Mouse (Mus musculus) bone marrow, adult 2 months (tissue): Measurements from ENCODE around the gene Fchsd2. TPM values are rescaled to one million over a fixed set of nuclear protein-coding genes. Genes with fewer than 3 reads are reported as not detected.

Source experiments
- H3K27ac ChIP-seq: fragments of 200-500 bp; 2 replicates; pipeline ENCODE4 v1.5.1; 2012; ENCODE audit warnings: low read depth, mild to moderate bottlenecking, control low read depth, inconsistent platforms, low read length; ENCODE audit not compliant: control insufficient read depth, poor library complexity, insufficient read depth
- H3K4me1 ChIP-seq: fragments of 200-500 bp; 2 replicates; pipeline ENCODE4 v1.6.1; 2011; ENCODE audit warnings: low read length; ENCODE audit not compliant: control insufficient read depth, insufficient read depth
- H3K4me3 ChIP-seq: fragments of 200-500 bp; replicated peaks from 2 replicates; pipeline ENCODE3; 2011; ENCODE audit warnings: mild to moderate bottlenecking, low read depth, low read length, control low read depth; ENCODE audit not compliant: control insufficient read depth
- CTCF ChIP-seq: fragments of 200-500 bp; IDR thresholded peaks from 2 replicates; pipeline ENCODE4 v1.5.1; 2011; ENCODE audit warnings: low read length, control low read depth; ENCODE audit not compliant: control insufficient read depth, insufficient read depth
- POLR2A ChIP-seq: fragments of 200-500 bp; IDR thresholded peaks from 2 replicates; pipeline ENCODE4 v1.6.1; 2011; ENCODE audit warnings: low read depth, mild to moderate bottlenecking, control low read depth, low read length, borderline replicate concordance; ENCODE audit not compliant: control insufficient read depth
- WGBS: fragments of 180-500 bp; shearing (Covaris S2); methylation state at CpG from one replicate; pipeline ENCODE4 v1.1.7; 2018; 5-methylcytosine and 5-hydroxymethylcytosine counted together
- polyA plus RNA-seq: library from polyadenylated mRNA; stranded (reverse); fragments of >200 nt; gene quantifications from 2 replicates; pipeline ENCODE4 v1.2.4, GENCODE M21; 2011; ENCODE audit warnings: low replicate concordance; ENCODE audit not compliant: missing spikeins, insufficient read depth, insufficient read length

Gene Fchsd2
- polyA plus RNA-seq, 1 experiment, result 22.6 TPM

GRCm38 (mm10) chr7:101316591-101317001 lies 223.9 kb downstream of the Fchsd2 start:
- Histone ChIP-seq H3K4me3 (no peak overlapping the region), H3K27ac (peak overlapping the region; percentile 27), H3K4me1 (peaks cover 4% of the 10 kb centered on the region)
- 18% methylated on average over 6 of the region's 6 CpGs for WGBS
- no peak for TF ChIP-seq CTCF
- no peak for TF ChIP-seq POLR2A

GRCm38 (mm10) chr7:101317014-101317413 lies 224.4 kb downstream of the Fchsd2 start, which contains the start of gene Stard10:
Gene Stard10, plus strand, starts transcription at chr7:101317086.
- no peak within 1 kb of the TSS for H3K4me3 ChIP-seq
- peaks cover 2% of the 10 kb centered on the region for H3K4me1 ChIP-seq
- peak within 1 kb of the TSS; percentile 27 for H3K27ac ChIP-seq
- WGBS, result 58% methylated on average over 3 of the region's 3 CpGs
- no peak for TF ChIP-seq POLR2A
- no peak for TF ChIP-seq CTCF

- Histone ChIP-seq H3K27ac (peak overlapping the region; percentile 30), H3K4me3 (no peak overlapping the region), H3K4me1 (peaks cover 2% of the 10 kb centered on the region)
- WGBS, result 63% methylated on average over 4 of the region's 4 CpGs
- no peak for TF ChIP-seq CTCF
These were observed 226.2 kb downstream of the Fchsd2 start for GRCm38 (mm10) chr7:101318848-101319247.

GRCm38 (mm10) chr7:101319796-101320195 lies 227.1 kb downstream of the Fchsd2 start:
- no peak overlapping the region for H3K27ac ChIP-seq
- H3K4me3 ChIP-seq, result no peak overlapping the region
- peaks cover 2% of the 10 kb centered on the region for H3K4me1 ChIP-seq
- TF ChIP-seq POLR2A (no peak), CTCF (no peak)
- WGBS, result 50% methylated on average over 1 of the region's 1 CpGs

- Histone ChIP-seq H3K4me3 (peak overlapping the region; percentile 25), H3K4me1 (peaks cover 2% of the 10 kb centered on the region), H3K27ac (0 out of 2 replicates have a peak overlapping the region, but pooled peaks have one; percentile 0)
- WGBS, result 9% methylated on average over 21 of the region's 37 CpGs
- TF ChIP-seq POLR2A, result no peak
- no peak for TF ChIP-seq CTCF
These were observed 227.9 kb downstream of the Fchsd2 start for GRCm38 (mm10) chr7:101320399-101321217.

GRCm38 (mm10) chr7:101321218-101321827 lies 228.7 kb downstream of the Fchsd2 start:
- 1% methylated on average over 59 of the region's 61 CpGs for WGBS
- Histone ChIP-seq H3K27ac (peak overlapping the region; percentile 54; the same call in 1 of the 2 replicates), H3K4me1 (no peaks in the 10 kb centered on the region; the same call in 1 of the 2 replicates), H3K4me3 (peak overlapping the region; percentile 69)
- TF ChIP-seq POLR2A (no peak; the same call in 1 of the 2 replicates), CTCF (no peak)

GRCm38 (mm10) chr7:101323141-101323594 lies 230.5 kb downstream of the Fchsd2 start:
- Histone ChIP-seq H3K27ac (peak overlapping the region; percentile 4; the same call in 1 of the 2 replicates), H3K4me1 (no peaks in the 10 kb centered on the region; the same call in 1 of the 2 replicates), H3K4me3 (peak overlapping the region; percentile 36)
- TF ChIP-seq CTCF (peak; percentile 16; the same call in 1 of the 2 replicates), POLR2A (no peak)
- WGBS, result 47% methylated on average over 4 of the region's 4 CpGs
